Mouse (Mus musculus): Measurements from ENCODE around the gene Dck. TPM values are rescaled to one million over a fixed set of nuclear protein-coding genes. Genes with fewer than 3 reads are reported as not detected.

Gene Dck
- polyA plus RNA-seq, 1 experiment: 1.3 TPM

GRCm38 (mm10) chr5:88764430-88764986 lies 288 bp upstream of the Dck start:
- peak overlapping the region; percentile 19; the same call in 1 of the 2 replicates for H3K27ac ChIP-seq (ENCODE audit: insufficient read depth, low read depth, low read length)
- WGBS: 1% methylated on average over 23 of the region's 23 CpGs
- H3K4me3 ChIP-seq (ENCODE audit: low read depth, low read length): peak overlapping the region; percentile 97
- TF ChIP-seq CTCF (IDR thresholded peaks at IDR 0.05; ENCODE audit: extremely low read depth, insufficient read length, insufficient replicate concordance, low read depth, low read length) (no peak), POLR2A (IDR thresholded peaks at IDR 0.05; ENCODE audit: low read depth, low read length) (no peak)
- H3K27me3 ChIP-seq (ENCODE audit: control insufficient read depth, insufficient read depth, low read length): no peaks in the 10 kb centered on the region
- H3K4me1 ChIP-seq (ENCODE audit: control insufficient read depth, insufficient read depth, insufficient read length, low read length): peaks cover 13% of the 10 kb centered on the region; the same call in 1 of the 2 replicates
- H3K36me3 ChIP-seq (ENCODE audit: control insufficient read depth, insufficient read depth, low read length): no peaks in the 10 kb centered on the region

DNA sequence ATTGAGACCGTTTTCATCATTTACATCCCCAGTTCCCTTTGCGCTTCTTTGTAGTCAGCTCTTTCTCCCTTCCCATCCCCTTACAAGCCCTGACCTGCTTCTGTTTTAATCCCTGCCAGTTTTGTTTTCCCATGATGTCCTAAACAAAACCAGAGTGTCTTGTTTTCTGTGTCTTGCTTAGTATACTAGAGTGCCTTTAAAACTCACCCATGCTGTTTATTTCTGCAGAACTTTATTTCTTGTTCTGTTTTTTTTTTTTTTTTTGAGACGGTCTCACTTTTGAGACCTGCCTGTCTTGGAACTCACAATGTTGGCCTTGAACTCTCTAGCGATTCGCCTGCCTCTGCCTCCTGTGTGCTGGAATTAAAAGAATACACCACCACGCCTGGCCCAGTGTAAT lies 791 bp downstream of the Dck start:
- Histone ChIP-seq H3K4me1 (ENCODE audit: control insufficient read depth, insufficient read depth, insufficient read length, low read length) (peaks cover 13% of the 10 kb centered on the region; the same call in 1 of the 2 replicates), H3K4me3 (ENCODE audit: low read depth, low read length) (peak overlapping the region; percentile 97), H3K27me3 (ENCODE audit: control insufficient read depth, insufficient read depth, low read length) (no peaks in the 10 kb centered on the region), H3K36me3 (ENCODE audit: control insufficient read depth, insufficient read depth, low read length) (peaks cover 2% of the 10 kb centered on the region; the same call in 1 of the 2 replicates), H3K27ac (ENCODE audit: insufficient read depth, low read depth, low read length) (no peak overlapping the region)
- 5% methylated on average over 6 of the region's 6 CpGs for WGBS
- TF ChIP-seq POLR2A (IDR thresholded peaks at IDR 0.05; ENCODE audit: low read depth, low read length): no peak
- TF ChIP-seq CTCF (IDR thresholded peaks at IDR 0.05; ENCODE audit: extremely low read depth, insufficient read length, insufficient replicate concordance, low read depth, low read length): no peak

GRCm38 (mm10) chr5:88766121-88766520 lies 1.3 kb downstream of the Dck start:
- TF ChIP-seq POLR2A (IDR thresholded peaks at IDR 0.05; ENCODE audit: low read depth, low read length) (no peak), CTCF (IDR thresholded peaks at IDR 0.05; ENCODE audit: extremely low read depth, insufficient read length, insufficient replicate concordance, low read depth, low read length) (no peak)
- Histone ChIP-seq H3K27me3 (ENCODE audit: control insufficient read depth, insufficient read depth, low read length) (no peaks in the 10 kb centered on the region), H3K36me3 (ENCODE audit: control insufficient read depth, insufficient read depth, low read length) (peaks cover 2% of the 10 kb centered on the region; the same call in 1 of the 2 replicates), H3K4me1 (ENCODE audit: control insufficient read depth, insufficient read depth, insufficient read length, low read length) (peaks cover 13% of the 10 kb centered on the region; the same call in 1 of the 2 replicates), H3K4me3 (ENCODE audit: low read depth, low read length) (no peak overlapping the region), H3K27ac (ENCODE audit: insufficient read depth, low read depth, low read length) (no peak overlapping the region)
- 42% methylated on average over 6 of the region's 6 CpGs for WGBS

GRCm38 (mm10) chr5:88766863-88767262 lies 2.1 kb downstream of the Dck start:
- no peak for TF ChIP-seq CTCF (IDR thresholded peaks at IDR 0.05; ENCODE audit: extremely low read depth, insufficient read length, insufficient replicate concordance, low read depth, low read length)
- H3K27me3 ChIP-seq (ENCODE audit: control insufficient read depth, insufficient read depth, low read length): no peaks in the 10 kb centered on the region
- peaks cover 7% of the 10 kb centered on the region for H3K36me3 ChIP-seq (ENCODE audit: control insufficient read depth, insufficient read depth, low read length)
- no peak overlapping the region for H3K27ac ChIP-seq (ENCODE audit: insufficient read depth, low read depth, low read length)
- H3K4me3 ChIP-seq (ENCODE audit: low read depth, low read length): no peak overlapping the region
- WGBS: 65% methylated on average over 5 of the region's 5 CpGs
- peaks cover 13% of the 10 kb centered on the region; the same call in 1 of the 2 replicates for H3K4me1 ChIP-seq (ENCODE audit: control insufficient read depth, insufficient read depth, insufficient read length, low read length)

DNA sequence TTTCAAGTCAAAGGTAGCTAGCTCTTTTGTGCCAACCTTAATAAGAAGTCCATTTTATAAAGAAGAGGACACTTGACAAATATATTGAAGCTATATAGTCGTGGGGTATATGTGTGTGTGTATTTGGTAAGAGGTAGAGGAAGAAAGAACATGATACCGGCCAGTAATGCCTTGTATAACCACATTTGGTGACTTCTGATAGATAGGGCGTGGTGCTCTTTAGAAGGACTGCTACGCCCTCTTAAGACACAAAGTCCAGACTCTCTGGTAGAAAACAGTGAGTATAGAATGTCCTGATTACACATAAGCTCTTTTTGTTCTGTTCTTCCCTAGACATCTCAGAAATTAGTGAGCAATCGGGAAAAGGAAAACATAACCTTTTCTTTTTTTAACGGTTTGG lies 3.4 kb downstream of the Dck start:
- peaks cover 14% of the 10 kb centered on the region for H3K36me3 ChIP-seq (ENCODE audit: control insufficient read depth, insufficient read depth, low read length)
- TF ChIP-seq CTCF (IDR thresholded peaks at IDR 0.05; ENCODE audit: extremely low read depth, insufficient read length, insufficient replicate concordance, low read depth, low read length) (no peak), POLR2A (IDR thresholded peaks at IDR 0.05; ENCODE audit: low read depth, low read length) (no peak)
- 31% methylated on average over 6 of the region's 6 CpGs for WGBS
- H3K27ac ChIP-seq (ENCODE audit: insufficient read depth, low read depth, low read length): peak overlapping the region; percentile 83
- no peaks in the 10 kb centered on the region for H3K27me3 ChIP-seq (ENCODE audit: control insufficient read depth, insufficient read depth, low read length)
- H3K4me3 ChIP-seq (ENCODE audit: low read depth, low read length): no peak overlapping the region
- H3K4me1 ChIP-seq (ENCODE audit: control insufficient read depth, insufficient read depth, insufficient read length, low read length): peaks cover 13% of the 10 kb centered on the region; the same call in 1 of the 2 replicates

GRCm38 (mm10) chr5:88782072-88782765 lies 17.4 kb downstream of the Dck start:
- peaks cover 30% of the 10 kb centered on the region for H3K36me3 ChIP-seq (ENCODE audit: control insufficient read depth, insufficient read depth, low read length)
- WGBS: 57% methylated on average over 7 of the region's 7 CpGs
- no peak overlapping the region for H3K27ac ChIP-seq (ENCODE audit: insufficient read depth, low read depth, low read length)
- H3K27me3 ChIP-seq (ENCODE audit: control insufficient read depth, insufficient read depth, low read length): no peaks in the 10 kb centered on the region
- no peak overlapping the region for H3K4me3 ChIP-seq (ENCODE audit: low read depth, low read length)
- no peaks in the 10 kb centered on the region for H3K4me1 ChIP-seq (ENCODE audit: control insufficient read depth, insufficient read depth, insufficient read length, low read length)
- TF ChIP-seq CTCF (IDR thresholded peaks at IDR 0.05; ENCODE audit: extremely low read depth, insufficient read length, insufficient replicate concordance, low read depth, low read length): no peak
- no peak for TF ChIP-seq POLR2A (IDR thresholded peaks at IDR 0.05; ENCODE audit: low read depth, low read length)

- no peak overlapping the region for H3K27ac ChIP-seq (ENCODE audit: insufficient read depth, low read depth, low read length)
- H3K4me1 ChIP-seq (ENCODE audit: control insufficient read depth, insufficient read depth, insufficient read length, low read length): no peaks in the 10 kb centered on the region
- H3K36me3 ChIP-seq (ENCODE audit: control insufficient read depth, insufficient read depth, low read length): peaks cover 20% of the 10 kb centered on the region
- no peaks in the 10 kb centered on the region for H3K27me3 ChIP-seq (ENCODE audit: control insufficient read depth, insufficient read depth, low read length)
- WGBS: 65% methylated on average over 1 of the region's 1 CpGs
- TF ChIP-seq CTCF (IDR thresholded peaks at IDR 0.05; ENCODE audit: extremely low read depth, insufficient read length, insufficient replicate concordance, low read depth, low read length): no peak
- no peak for TF ChIP-seq POLR2A (IDR thresholded peaks at IDR 0.05; ENCODE audit: low read depth, low read length)
- no peak overlapping the region for H3K4me3 ChIP-seq (ENCODE audit: low read depth, low read length)
Observed at GRCm38 (mm10) chr5:88785059-88785458, 20.3 kb downstream of the Dck start.
